Mouse (Mus musculus): ENCODE data around the gene Rab4b.

The Rab4b gene

DNA sequence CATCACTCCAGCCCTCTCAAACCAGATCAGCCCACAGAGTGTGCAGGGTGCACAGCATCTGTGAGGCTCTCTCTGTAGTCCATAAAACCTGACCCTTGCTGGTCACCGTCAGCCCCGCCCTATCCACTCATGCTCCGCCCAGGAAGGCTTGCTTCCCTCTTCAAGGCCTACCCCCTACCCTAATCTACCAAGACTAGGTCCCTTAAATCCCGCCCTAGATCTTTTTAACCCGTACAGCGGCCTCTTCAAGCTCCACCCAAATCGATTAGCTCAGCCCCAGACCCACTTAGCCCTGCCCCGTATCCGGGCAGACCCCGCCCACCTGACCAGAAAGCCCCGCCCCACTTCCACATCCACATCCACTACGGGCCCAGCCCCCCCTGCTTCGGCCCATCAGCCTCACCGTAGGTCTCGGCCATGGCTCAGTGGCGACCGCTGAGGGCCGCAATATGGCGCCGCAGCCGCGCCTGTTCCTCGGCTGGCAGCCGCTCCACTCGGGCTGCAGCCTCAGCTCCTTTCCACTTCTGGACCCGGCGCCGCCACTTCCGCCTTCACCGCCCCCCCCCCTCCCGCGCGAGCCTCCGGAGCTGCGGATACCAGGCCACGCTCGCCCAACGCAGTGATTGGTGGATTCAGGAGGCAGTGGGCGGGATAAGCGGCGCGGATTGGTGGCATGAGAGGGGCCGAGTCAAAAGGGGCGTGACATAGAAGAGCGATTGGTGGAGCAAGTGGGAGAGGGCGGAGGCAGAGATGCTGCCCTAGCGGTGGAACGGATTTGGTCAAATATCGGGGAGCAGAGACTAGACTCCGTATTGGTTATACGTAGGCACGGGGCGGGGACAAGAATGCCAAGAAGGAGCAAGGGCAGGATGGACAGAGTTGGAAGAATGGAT is at the start of gene Rab4b:
Gene Rab4b, minus strand, starts transcription at position 573 of the 893 bp plus-strand sequence.
- peak; percentile 99 for DNase-seq (ENCODE audit: low spot score in 2 of 2)

DNA sequence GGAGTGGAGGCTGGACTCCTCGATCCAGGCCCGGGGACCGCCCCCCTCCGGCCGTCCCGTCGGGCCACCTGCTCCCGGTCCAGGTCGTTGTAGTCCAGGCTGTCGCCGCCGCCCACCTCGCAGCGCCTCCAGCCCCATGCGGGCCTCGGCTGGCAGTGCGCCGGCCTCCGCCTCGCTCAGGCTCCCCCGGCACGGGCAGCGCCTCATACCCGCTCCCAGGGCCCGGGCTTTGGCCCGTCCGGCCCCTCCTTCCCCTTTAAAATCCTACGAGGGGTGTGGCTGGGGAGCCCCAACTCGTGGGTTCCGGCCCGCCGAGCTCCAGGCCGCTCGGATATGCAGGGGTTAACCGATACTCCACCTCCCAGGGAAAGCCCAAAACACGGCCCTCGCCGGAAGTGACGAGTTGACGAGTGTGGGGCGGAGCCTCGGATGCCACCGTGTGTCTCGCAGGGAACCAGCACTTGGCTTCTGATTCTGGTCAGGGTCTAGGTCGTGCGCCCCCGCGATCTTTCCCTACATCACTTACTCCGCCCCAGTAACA is 49.7 kb upstream of the Rab4b start, which contains the start of gene Itpkc:
Gene Itpkc, minus strand, starts transcription at position 381 of the 541 bp plus-strand sequence.
- DNase-seq (ENCODE audit: low spot score in 2 of 2) = peak; percentile 86 to 93

DNA sequence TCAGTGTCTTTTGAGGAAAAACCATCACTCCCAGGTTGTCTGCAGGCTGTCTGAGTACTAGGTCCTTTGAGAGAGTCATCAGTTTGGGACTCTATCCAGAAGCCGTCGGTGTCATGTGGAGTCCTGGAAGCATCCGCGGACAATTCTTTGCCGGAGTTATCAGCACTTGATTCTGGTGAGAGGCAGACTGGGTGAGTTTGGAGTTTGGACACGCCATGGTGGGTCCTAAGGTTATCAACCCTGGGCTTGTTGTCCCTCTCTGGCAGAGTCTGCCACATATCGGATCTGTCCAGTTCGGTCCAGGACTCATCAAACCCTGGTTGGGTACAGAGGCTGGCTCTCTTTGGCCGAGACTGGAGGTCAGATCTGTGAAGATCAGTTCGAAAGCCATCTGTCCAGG is 49.0 kb upstream of the Rab4b start:
- DNase-seq (ENCODE audit: low spot score in 2 of 2) = no peak

DNA sequence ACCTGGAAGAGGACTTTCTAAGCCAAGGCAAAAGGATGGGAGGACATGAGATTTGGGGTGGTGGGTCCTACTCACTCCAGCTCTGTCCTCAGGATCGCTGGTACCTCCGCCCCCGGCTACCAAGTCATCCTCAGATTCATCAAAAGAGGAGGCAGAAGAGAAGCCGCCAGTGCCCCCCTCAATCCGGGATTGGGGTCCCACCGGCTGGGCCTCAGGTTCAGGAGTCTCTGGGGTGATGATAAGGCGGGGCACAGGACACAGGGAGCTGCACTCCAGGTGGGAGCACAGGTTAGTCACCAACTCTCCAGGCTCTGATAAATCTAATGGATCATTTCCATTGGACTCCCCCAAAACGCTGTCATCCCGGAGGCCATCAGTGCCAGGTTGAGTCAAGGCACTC is 48.6 kb upstream of the Rab4b start:
- DNase-seq (ENCODE audit: low spot score in 2 of 2) = peak in 1 of 2 experiments; percentile 60

DNA sequence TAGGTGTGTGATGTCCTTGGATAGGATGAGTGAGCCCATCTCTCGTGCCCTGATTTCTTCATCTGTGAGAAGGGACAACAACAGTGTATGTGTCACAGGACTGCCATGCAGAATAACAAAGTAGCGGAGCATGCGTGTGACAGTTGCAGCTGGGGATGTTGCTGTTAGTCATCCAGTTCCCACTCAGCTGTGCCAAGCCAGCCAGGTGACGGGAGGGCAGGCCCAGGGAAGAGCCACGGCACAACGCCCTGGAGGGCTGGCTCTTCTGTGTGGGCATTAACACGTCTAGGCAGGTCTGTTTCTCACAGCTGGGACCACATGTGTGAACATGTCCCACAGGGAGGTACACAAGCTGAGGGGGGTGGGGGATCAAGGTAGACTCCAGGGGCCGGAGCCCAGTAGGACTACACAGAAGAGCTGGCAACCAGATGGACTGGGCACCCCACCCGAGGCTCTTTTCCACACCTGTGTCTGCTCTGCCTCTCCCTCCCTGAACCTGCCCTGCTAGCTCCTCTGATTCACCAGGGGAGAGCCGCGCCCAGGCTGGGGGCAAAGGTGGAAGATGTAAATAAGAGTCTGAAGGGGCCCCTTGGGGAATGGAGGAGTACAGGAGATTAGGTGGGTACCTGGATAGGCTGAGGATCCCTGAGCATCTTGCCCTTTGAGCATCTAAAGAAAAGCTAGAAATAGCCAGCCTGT is 46.3 kb upstream of the Rab4b start:
- DNase-seq (ENCODE audit: low spot score in 2 of 2) = peak in 1 of 2 experiments; percentile 55

DNA sequence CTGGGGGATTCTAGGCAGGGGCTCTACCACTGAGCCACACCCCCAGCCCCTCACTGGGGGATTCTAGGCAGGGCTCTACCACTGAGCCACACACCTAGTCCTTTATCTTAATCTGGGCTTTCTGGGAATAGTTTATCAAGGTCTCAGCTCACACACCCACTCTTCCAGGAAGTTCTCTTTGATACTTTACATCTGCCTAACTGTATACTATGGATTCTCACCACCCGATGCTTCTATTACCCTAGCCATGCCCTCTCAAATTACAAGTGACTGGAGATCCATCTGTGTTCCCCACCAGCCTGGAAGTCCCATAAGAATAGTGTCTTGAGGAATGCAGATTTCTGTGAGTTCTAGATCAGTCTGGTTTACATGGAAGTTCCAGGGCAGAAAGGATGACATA is 43.8 kb upstream of the Rab4b start:
- no peak for DNase-seq (ENCODE audit: low spot score in 2 of 2)

DNA sequence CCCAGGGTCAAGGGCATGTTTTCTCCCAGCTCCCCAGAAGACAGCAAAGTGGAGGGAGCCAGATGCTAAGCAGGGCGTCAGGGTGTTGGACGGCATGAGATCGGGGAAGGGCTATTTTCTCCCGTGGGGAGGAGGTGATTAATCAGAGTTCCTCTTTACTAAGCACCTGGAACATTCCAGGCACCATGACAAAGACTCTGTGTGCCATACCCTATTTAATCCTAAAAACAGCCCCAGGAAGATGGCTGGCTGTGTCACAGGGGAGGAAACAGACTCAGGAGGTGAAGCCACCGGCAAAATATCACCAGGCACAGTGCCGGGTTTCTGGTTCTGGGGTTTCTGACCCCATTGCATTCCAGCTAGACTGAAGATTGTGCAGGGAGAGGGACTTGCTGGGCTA is 43.2 kb upstream of the Rab4b start:
- no peak for DNase-seq (ENCODE audit: low spot score in 2 of 2)

DNA sequence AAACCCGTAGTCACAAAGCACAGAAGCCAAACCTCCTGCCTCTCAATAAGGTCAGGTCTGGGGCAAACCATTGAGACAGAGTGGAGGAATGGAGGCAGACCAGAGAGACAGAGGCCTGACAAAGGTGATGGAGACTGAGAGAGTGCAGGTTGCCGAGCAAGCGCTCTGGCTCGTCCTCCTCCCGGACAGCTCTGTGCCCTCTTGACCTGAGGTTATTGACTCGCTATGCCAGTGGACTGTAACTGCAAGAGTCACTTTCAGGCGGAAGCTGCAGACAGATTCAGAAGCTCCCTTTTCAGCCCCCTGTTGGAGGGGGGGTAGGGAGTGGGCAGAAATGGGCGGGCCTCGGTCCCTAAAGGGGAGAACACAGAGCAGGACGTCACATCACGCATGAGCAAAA is 41.2 kb upstream of the Rab4b start:
- no peak for DNase-seq (ENCODE audit: low spot score in 2 of 2)

DNA sequence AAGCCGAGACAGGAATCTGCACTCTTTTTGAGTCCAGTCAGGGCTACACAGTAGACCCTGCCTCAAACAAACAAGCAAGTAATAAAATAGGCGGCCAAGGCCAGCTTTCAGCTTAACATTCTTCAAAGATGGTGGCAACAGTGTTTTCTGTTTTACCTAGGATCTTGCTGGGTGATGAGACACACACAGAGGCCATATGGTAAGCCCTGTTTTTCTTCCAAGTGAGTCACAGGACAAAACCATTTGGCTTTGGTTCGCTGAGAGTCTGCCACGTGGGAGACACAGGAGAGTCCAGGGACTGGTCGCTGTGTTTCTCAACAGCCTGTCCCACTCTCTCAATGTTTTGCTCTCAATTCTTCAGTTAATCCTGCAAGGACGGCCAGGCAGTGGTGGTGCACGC is 39.9 kb upstream of the Rab4b start:
- no peak for DNase-seq (ENCODE audit: low spot score in 2 of 2)

DNA sequence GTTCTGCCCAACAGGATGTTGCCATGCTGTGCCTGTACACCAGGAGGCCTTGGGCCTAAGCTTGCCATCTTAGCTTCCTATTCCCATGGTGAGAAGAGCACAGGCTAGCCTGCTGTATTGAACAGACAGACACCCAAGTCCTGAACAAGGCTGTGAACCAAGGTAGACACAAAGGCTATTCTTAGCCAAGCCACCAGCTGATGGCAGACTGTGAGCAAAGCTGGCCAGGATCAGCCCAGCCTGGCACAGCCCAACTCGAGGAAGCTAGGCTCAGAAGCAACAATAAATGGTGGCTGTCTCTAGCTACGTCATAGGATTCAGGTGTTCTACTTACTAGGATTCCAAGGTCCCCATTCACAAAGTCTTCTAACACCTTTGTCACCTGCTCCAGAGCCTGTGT is 33.9 kb upstream of the Rab4b start:
- DNase-seq (ENCODE audit: low spot score in 2 of 2) = no peak

DNA sequence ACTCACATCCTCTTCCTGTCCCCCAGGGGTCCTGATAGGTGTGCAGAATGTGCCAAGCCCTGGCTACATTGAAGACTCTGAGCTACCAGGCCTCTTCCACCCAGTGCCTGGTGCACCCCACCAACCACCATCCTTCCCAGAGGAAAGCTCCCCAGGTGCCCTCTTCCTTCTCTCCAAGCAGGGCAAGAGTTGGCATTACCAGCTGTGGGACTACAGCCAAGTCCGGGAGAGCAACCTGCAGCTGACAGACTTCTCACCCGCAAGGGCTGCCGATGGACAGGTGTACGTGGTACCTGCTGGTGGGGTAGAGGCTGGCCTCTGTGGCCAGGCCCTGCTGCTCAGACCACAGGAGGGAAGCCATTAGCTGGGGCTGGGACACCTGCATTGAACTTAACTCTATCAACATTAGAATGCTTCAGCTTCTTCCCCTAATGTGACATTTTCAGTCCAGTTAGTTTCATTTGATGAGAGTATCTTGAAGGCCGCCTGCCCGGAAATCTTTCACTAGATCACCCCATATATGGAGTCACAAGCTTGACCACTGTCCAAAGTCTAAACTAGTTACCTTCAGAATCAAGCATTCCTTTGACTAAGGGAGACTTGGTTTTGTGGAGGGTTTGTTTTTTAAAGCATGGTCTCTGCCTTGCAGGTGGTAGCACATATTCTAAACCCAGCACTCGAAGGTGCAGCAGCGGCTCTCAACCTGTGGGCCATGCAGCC is 25.2 kb upstream of the Rab4b start:
- DNase-seq (ENCODE audit: low spot score in 2 of 2) = no peak

DNA sequence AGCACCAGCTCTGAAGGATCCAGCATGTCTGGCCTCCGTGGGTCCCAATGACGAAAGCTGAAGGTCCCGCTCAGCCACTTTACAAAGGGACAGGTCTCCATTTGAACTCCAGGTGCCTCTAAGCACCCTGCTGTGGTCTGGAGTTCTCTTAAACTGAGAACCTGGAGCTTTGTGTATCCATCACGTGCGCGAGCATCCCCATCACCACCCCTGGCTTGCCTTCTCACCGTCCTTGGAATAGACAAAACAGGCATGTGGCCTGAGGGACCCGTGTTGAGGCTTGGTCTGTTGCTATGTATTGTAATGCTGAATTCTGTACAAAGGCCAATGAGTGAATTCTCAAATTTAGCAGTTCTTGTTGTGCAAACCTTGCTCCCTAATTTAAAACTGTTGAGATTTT is 20.1 kb upstream of the Rab4b start:
- no peak for DNase-seq (ENCODE audit: low spot score in 2 of 2)

DNA sequence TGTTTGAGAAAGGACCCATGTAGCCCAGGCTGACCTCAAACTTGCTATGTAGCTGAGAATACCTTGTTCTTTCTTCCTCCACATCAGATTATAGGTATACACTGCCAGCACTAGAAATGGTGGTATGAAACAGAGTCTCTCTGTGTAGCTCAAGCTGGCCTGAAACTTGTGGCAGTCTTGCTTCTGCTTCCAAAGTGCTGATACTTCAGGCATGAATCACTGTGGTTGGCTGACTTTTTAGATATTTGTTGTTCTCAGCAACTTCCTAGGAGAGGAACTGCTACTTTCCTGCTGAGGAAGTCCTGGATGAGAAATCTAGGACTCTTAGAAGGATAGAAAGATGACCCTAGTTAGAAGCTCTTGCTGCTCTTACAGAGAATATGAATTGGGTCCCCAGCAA is 19.7 kb upstream of the Rab4b start:
- no peak for DNase-seq (ENCODE audit: low spot score in 2 of 2)

DNA sequence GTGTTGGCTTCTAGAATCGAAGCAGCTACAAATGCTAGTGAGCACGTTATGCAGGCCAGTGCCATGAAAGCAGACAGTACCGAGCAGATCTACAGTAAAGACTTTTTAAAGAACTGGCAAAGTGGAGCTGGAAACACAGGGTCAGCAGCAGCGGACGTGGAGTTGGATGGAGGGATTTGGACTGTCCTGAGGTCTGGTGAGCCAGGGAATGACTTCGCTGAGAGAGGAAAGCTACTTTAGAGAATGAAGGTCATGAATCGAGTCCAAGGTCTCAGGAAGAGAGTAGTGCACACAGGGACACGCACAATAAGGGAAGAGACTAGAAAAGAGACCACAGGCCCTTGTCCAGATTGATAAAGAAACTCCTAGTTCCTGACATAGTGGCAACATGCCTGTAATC is 18.9 kb upstream of the Rab4b start:
- no peak for DNase-seq (ENCODE audit: low spot score in 2 of 2)

DNA sequence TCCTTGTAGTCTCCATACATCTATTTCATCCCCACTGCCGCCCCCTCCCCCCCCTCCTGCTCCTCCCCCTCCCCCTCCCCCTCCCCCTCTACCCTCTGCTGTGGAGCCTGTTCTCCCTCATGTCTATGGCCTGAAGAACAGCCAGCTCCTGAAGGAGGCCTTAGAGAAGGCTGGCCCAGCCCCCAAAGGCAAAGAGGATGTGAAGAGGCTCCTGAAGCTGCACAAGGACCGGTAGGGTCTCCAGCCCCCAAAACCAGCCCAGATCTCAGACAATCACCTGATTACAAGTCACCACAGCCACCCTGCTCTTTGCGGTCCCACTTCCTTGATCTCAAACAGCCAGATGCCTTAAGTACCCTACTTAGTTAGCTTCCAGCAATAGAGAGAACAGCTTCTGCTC is 18.4 kb upstream of the Rab4b start:
- no peak for DNase-seq (ENCODE audit: low spot score in 2 of 2)

DNA sequence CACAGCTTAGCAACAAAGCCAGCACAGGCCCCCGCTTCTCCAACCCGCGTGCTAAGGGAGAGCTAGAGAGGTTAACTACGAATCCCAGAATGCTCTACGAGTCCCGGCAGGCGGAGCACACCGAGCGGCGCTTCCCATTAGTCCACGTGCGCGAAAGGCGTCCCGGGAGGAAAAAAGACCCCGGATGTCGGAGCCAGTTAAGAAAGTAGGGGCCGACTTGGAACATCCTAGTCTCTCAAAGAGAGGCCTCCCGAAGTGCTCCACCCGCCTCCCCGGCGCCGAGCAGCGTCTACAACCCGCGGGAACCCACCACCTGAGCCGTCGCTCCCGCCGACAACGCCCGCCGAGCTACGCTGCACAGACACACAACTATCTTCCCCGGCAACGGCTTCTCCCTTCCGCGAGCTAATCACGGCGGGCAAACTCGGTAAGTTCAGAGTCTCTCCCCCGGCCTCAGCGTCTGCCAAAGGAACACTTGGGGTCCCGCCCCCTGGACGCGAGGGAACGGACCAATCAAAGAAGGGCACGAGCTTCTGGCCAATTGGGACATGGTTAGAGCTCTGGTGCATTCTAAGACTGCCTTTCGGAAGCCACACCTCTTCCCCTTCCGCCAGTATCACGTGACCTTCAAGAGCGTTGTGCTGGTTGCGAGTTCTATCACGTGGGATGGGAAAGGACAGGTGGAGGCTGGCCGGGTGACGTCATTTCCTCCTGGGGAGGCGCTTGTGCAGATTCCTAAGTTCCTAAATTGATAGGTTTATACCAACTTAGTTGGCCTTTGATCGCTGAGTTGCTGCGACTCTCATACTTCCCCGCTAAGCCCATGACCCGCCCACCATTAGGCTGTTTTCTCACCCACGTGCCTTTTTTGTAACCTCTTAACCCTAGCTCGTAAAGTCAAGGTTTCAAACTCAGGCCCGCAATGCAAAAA is 17.2 kb upstream of the Rab4b start, which contains the start of the genes BC024978 and Snrpa:
Gene BC024978, plus strand, starts transcription at position 101 of the 931 bp plus-strand sequence.
Gene Snrpa, minus strand, starts transcription at position 591 of the 931 bp plus-strand sequence.
- DNase-seq (ENCODE audit: low spot score in 2 of 2) = peak; percentile 91 to 94

DNA sequence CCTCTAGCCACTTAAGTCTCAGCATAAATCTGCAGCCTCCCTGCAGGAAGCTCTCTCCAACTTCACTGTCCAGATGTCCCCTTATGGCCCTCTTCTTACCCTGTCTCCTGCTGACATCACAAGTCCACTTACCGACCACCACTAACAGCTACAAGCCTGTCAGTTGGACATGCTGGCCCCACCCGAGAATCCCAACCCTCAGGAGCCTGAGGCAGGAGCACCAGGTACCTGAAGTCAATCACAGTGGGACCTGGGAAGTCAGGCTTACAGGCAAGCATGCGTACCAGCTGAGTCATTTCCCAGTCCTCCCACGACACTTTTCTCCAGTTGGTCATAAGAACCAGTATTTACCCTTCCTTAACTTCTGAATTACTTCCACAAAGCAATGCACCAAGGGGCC is 15.0 kb upstream of the Rab4b start:
- no peak for DNase-seq (ENCODE audit: low spot score in 2 of 2)

DNA sequence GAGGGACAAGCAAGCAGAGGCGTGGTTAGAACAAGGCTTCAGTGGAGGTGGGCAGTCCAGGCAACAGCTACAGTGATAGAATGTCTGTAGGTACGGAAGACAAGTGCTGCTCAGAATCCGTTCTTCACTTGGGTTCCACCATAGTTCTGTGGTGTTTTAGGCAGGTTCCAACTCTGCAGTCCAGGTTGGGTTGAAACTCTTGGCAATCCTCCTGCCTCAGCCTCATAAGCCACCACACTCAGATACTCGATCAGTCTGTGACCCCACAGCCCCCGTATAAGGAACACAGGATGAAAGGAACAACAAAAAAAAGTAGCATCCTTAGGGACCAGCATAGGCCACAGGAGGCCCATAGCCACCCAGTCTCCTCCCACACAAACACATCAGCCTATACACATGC is 13.7 kb upstream of the Rab4b start:
- DNase-seq (ENCODE audit: low spot score in 2 of 2) = no peak

DNA sequence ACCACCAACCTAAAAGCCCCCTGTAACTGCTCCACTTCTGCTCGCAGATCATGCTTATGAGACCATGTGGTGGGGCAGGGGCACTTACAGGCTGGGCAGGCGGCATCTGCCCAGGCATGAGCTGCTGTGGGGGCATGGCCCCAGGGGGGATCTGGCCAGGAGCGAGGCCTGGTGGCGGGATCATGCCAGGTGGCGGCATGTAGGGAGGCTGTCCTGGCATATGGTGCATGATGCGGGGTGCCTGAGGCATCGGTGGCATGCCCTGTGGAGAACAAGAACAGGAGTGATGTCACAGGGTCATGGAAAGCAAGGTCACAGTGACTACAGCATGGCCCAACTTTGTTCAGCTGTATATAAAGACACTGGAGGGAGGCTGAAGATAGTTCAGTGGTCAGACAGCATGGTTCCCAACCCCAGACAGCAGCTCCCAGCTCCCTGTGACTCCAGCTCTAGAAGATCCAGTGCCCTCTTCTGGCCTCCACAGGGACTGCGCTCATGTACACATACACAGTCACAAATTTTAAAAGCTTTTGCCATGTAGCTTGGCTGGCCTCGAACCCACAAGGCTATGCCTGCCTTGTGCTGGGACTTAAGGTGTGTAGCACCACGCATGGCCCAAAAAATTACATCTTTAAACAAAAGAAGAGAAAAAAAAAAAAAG is 10.7 kb upstream of the Rab4b start:
- DNase-seq (ENCODE audit: low spot score in 2 of 2) = peak in 1 of 2 experiments; percentile 13

DNA sequence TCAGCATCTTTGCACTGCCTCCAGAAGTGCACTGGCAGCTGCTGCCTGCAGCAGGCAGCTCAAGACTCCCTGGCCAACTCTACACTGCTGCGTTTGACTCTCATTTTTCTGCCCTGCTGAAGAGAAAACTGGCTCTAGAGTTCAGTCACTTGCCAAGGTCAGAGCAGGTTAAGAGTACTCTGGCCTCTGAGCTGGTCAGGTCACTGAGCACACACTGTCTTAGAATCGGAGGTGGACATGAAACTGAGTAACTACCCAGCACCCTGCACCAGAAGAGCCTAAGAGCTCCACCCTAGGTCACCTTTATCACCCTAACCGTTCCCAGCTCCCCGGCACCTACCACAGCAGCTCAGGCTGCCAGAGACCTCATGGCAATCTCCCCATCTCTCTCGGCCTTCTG is 7.3 kb upstream of the Rab4b start:
- DNase-seq (ENCODE audit: low spot score in 2 of 2) = no peak

All from spleen, postnatal 4 days (tissue).